Mouse (Mus musculus) bone marrow, adult 2 months (tissue): Measurements from ENCODE around the gene Prom2. TPM values are rescaled to one million over a fixed set of nuclear protein-coding genes. Genes with fewer than 3 reads are reported as not detected.

Source experiments
- H3K27ac ChIP-seq: fragments of 200-500 bp; 2 replicates; pipeline ENCODE4 v1.5.1; 2012; ENCODE audit warnings: low read depth, mild to moderate bottlenecking, control low read depth, inconsistent platforms, low read length; ENCODE audit not compliant: control insufficient read depth, poor library complexity, insufficient read depth
- H3K4me1 ChIP-seq: fragments of 200-500 bp; 2 replicates; pipeline ENCODE4 v1.6.1; 2011; ENCODE audit warnings: low read length; ENCODE audit not compliant: control insufficient read depth, insufficient read depth
- H3K4me3 ChIP-seq: fragments of 200-500 bp; replicated peaks from 2 replicates; pipeline ENCODE3; 2011; ENCODE audit warnings: mild to moderate bottlenecking, low read depth, low read length, control low read depth; ENCODE audit not compliant: control insufficient read depth
- CTCF ChIP-seq: fragments of 200-500 bp; IDR thresholded peaks from 2 replicates; pipeline ENCODE4 v1.5.1; 2011; ENCODE audit warnings: low read length, control low read depth; ENCODE audit not compliant: control insufficient read depth, insufficient read depth
- POLR2A ChIP-seq: fragments of 200-500 bp; IDR thresholded peaks from 2 replicates; pipeline ENCODE4 v1.6.1; 2011; ENCODE audit warnings: low read depth, mild to moderate bottlenecking, control low read depth, low read length, borderline replicate concordance; ENCODE audit not compliant: control insufficient read depth
- WGBS: fragments of 180-500 bp; shearing (Covaris S2); methylation state at CpG from one replicate; pipeline ENCODE4 v1.1.7; 2018; 5-methylcytosine and 5-hydroxymethylcytosine counted together
- polyA plus RNA-seq: library from polyadenylated mRNA; stranded (reverse); fragments of >200 nt; gene quantifications from 2 replicates; pipeline ENCODE4 v1.2.4, GENCODE M21; 2011; ENCODE audit warnings: low replicate concordance; ENCODE audit not compliant: missing spikeins, insufficient read depth, insufficient read length

Gene Prom2
- polyA plus RNA-seq, 1 experiment, result not detected

DNA sequence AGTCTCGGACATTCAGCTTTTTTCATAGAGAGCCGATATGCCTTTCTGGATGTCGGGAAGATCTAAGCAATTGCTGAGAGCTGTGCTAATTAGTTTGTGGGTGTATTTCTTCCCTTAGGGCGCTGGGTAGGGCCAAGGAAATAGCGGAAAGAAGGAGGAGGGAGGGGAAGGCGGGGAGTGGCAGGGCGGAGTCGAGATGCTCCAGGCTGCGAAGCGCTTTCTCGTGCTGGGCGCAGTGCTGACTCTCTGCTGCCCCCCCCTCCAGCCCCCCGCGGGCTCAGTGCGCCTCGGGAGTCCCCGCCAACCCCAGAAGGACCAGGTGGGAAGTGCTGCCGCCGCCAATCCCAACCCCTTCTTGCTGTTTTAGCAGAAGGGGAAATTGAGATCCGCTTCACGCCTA is 58.3 kb downstream of the Prom2 start:
- TF ChIP-seq CTCF, result no peak
- no peak for TF ChIP-seq POLR2A
- WGBS, result 2% methylated on average over 21 of the region's 21 CpGs
- Histone ChIP-seq H3K27ac (no peak overlapping the region), H3K4me1 (no peaks in the 10 kb centered on the region), H3K4me3 (no peak overlapping the region)

- H3K27ac ChIP-seq, result no peak overlapping the region; the same call in 1 of the 2 replicates
- H3K4me1 ChIP-seq, result no peaks in the 10 kb centered on the region
- TF ChIP-seq CTCF (no peak), POLR2A (no peak)
- WGBS, result under 1% methylated on average over 21 of the region's 21 CpGs
- no peak overlapping the region for H3K4me3 ChIP-seq
Measured at GRCm38 (mm10) chr2:127482533-127482911, 58.7 kb downstream of the Prom2 start.

GRCm38 (mm10) chr2:127481841-127482532 is 59.3 kb downstream of the Prom2 start:
- H3K4me1 ChIP-seq, result no peaks in the 10 kb centered on the region
- H3K27ac ChIP-seq, result no peak overlapping the region; the same call in 1 of the 2 replicates
- TF ChIP-seq POLR2A (no peak), CTCF (no peak)
- 2% methylated on average over 58 of the region's 59 CpGs for WGBS
- peak overlapping the region; percentile 30 for H3K4me3 ChIP-seq

DNA sequence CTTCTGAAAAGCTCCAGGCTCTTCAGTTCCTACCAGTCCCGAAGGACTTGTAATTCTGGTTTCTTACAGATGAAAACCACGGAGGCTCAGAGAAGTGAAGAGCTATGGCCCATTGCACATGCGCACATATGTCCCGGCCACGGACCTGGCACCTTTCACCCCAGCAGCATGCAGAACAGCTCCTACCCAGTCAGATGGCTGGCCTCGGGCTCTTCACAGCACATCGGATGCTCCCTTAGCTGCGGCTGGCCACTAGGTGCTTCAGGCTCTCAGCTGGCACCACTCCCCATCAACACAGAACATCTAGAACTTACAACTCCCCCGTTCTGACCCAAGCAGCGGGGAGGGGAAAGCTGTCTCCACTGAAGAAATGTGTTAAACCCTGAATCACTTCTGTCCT is 61.5 kb downstream of the Prom2 start:
- TF ChIP-seq CTCF (no peak), POLR2A (no peak)
- Histone ChIP-seq H3K4me1 (no peaks in the 10 kb centered on the region), H3K27ac (no peak overlapping the region), H3K4me3 (no peak overlapping the region)
- WGBS, result 73% methylated on average over 10 of the region's 10 CpGs

GRCm38 (mm10) chr2:127479210-127479609 is 62.1 kb downstream of the Prom2 start:
- Histone ChIP-seq H3K4me3 (no peak overlapping the region), H3K27ac (no peak overlapping the region), H3K4me1 (no peaks in the 10 kb centered on the region)
- TF ChIP-seq POLR2A (no peak), CTCF (no peak)
- WGBS, result 77% methylated on average over 4 of the region's 4 CpGs

Other genes starting within 250 kb of the Prom2 start
- 15.1 and 23.2 TPM in 2 replicates for gene Dusp2, start 205.3 kb downstream of the Prom2 start, polyA plus RNA-seq
- not detected in 2 replicates for gene Astl, start 202.8 kb downstream of the Prom2 start, polyA plus RNA-seq
- 0.74 TPM in 1 of 2 replicates, not detected in the other for gene Adra2b, start 178.3 kb downstream of the Prom2 start, polyA plus RNA-seq
- not detected in 2 replicates for gene Gpat2, start 116.3 kb downstream of the Prom2 start, polyA plus RNA-seq
- gene Fahd2a, start 96.9 kb downstream of the Prom2 start, polyA plus RNA-seq, result 9.5 and 14.6 TPM in 2 replicates
- 1.5 TPM in 2 replicates for gene Kcnip3, start 19.4 kb downstream of the Prom2 start, polyA plus RNA-seq
- gene Zfp661, start 45.6 kb upstream of the Prom2 start, polyA plus RNA-seq, result 0.47 and 1.0 TPM in 2 replicates
- 42.6 and 64.8 TPM in 2 replicates for gene Mrps5, start 45.8 kb upstream of the Prom2 start, polyA plus RNA-seq
- gene Mal, start 115.2 kb upstream of the Prom2 start, polyA plus RNA-seq, result 0.55 TPM in 1 of 2 replicates, not detected in the other
- not detected in 2 replicates for gene Mall, start 188.5 kb upstream of the Prom2 start, polyA plus RNA-seq
- 3.0 and 3.5 TPM in 2 replicates for gene Nphp1, start 247.4 kb upstream of the Prom2 start, polyA plus RNA-seq